Mouse (Mus musculus) hindbrain, embryonic 12.5 days (tissue): ENCODE data around the gene Gpr174. TPM values are rescaled to one million over a fixed set of nuclear protein-coding genes. Genes with fewer than 3 reads are reported as not detected.
"Not testable (repeated sequence)": the region's sequence is repeated elsewhere in the genome, so short reads cannot be mapped to it uniquely, and the experiment has no call there.

Experiments used
- ATAC-seq: fragments of 200-750 bp; cut with Nextera tagmentation; 2 replicates; pipeline ENCODE4 v1.8.0; 2017; ENCODE audit warnings: moderate TSS enrichment; ENCODE audit not compliant: low FRiP score
- H3K27ac ChIP-seq: fragments of 300-500 bp; sonication (generic); 2 replicates; pipeline ENCODE4 v1.5.1; 2016; ENCODE audit warnings: mild to moderate bottlenecking
- H3K27me3 ChIP-seq: fragments of 300-500 bp; sonication (generic); 2 replicates; pipeline ENCODE4 v1.6.1; 2016; ENCODE audit warnings: mild to moderate bottlenecking
- H3K36me3 ChIP-seq: fragments of 300-500 bp; sonication (generic); 2 replicates; pipeline ENCODE4 v1.6.1; 2016; ENCODE audit warnings: mild to moderate bottlenecking
- H3K4me1 ChIP-seq: fragments of 300-500 bp; sonication (generic); 2 replicates; pipeline ENCODE4 v1.6.1; 2016
- H3K4me2 ChIP-seq: fragments of 300-500 bp; sonication (generic); replicated peaks from 2 replicates; pipeline ENCODE4 v1.6.1; 2016; ENCODE audit warnings: mild to moderate bottlenecking
- H3K4me3 ChIP-seq: fragments of 300-500 bp; sonication (generic); 2 replicates; pipeline ENCODE4 v1.5.1; 2016; ENCODE audit warnings: mild to moderate bottlenecking
- H3K9ac ChIP-seq: fragments of 300-500 bp; sonication (generic); 2 replicates; pipeline ENCODE4 v1.6.1; 2016; ENCODE audit warnings: mild to moderate bottlenecking, moderate library complexity
- H3K9me3 ChIP-seq: fragments of 300-500 bp; sonication (generic); replicated peaks from 2 replicates; pipeline ENCODE4 v1.6.1; 2016; ENCODE audit warnings: mild to moderate bottlenecking
- WGBS: fragments of 180-500 bp; shearing (Covaris S2); methylation state at CpG from one replicate; pipeline ENCODE4 v1.1.7; 2016; 5-methylcytosine and 5-hydroxymethylcytosine counted together
- polyA plus RNA-seq: library from polyadenylated mRNA; unstranded; fragments of >200 nt; fragmentation: Nextera tagmentation; extraction: Ambion mirVana; gene quantifications from 2 replicates; pipeline ENCODE4 v1.2.1, GENCODE M21; 2016

The Gpr174 gene
- polyA plus RNA-seq, result not detected in 2 replicates

DNA sequence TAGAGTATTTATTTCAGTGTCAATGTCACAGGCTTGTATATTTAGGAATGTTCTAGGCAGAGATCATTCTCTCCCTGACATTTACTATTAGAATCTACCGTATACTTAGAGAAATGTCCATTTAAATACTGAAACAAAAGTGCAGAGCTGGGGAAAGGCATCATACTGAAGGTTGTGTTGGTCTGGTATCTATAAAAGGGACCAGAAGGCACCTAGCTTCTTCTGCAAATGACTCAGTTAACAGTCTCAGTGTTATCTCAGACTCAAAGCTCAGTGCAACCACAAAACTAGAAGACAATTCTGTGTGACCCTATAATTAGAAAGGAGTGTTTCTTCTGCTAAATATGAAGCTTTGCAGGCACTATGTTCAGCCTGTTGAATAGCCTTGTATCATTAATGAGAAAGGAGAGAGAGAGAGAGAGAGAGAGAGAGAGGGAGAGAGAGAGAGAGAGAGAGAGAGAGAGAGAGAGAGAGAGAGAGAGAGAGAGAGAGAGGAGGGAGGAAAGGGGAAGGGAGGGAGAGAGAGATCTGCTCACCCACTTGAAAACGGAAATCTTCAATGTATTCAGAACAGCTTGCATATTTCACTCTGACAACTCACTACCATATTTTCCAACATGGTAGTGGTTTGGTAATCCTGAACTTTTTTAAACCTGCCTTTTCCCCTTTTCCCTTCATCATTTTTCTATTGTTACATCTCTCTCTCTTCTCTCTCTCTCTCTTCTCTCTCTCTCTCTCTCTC, at the start of gene Gpr174:
Gpr174 (plus strand) TSS at position 393 of the 742 bp plus-strand sequence.
- 77% methylated on average over 2 of the region's 2 CpGs for WGBS
- Histone ChIP-seq H3K4me3 (no peak within 1 kb of the TSS), H3K27ac (no peak within 1 kb of the TSS), H3K9ac (no peak within 1 kb of the TSS), H3K4me2 (no peak within 1 kb of the TSS), H3K36me3 (no peaks in the 10 kb centered on the region), H3K4me1 (no peaks in the 10 kb centered on the region), H3K9me3 (no peaks in the 10 kb centered on the region), H3K27me3 (no peaks in the 10 kb centered on the region)
- ATAC-seq, result no peak

DNA sequence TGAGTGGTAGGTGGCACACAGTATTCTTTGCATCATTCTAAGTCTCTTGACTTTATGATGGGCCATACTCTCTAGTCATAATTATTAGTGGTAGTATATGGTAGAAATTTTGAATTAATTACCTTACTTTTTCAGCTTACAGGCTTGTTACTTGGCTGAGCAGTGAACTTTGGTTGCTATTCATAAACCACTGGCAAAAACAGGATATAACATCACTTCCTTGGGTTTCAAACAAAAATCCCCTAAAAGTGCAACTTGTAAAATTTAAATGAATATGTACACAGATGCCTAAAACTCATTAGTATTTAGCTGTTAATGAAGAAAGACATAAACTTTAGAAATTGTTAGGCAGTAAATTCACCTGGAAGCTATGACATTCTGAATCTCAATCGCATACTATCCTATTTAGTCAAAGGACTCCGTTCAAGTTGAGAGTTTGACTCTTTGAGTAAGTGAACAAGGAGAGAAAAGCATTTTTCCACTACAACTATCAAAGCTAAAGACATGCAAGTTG, 38.0 kb upstream of the Gpr174 start:
- Histone ChIP-seq H3K4me3 (no peak overlapping the region), H3K4me2 (no peak overlapping the region), H3K27ac (no peak overlapping the region), H3K4me1 (no peaks in the 10 kb centered on the region), H3K9ac (no peak overlapping the region), H3K27me3 (no peaks in the 10 kb centered on the region), H3K36me3 (no peaks in the 10 kb centered on the region), H3K9me3 (no peaks in the 10 kb centered on the region)
- ATAC-seq, result no peak
- 93% methylated on average over 2 of the region's 2 CpGs for WGBS

DNA sequence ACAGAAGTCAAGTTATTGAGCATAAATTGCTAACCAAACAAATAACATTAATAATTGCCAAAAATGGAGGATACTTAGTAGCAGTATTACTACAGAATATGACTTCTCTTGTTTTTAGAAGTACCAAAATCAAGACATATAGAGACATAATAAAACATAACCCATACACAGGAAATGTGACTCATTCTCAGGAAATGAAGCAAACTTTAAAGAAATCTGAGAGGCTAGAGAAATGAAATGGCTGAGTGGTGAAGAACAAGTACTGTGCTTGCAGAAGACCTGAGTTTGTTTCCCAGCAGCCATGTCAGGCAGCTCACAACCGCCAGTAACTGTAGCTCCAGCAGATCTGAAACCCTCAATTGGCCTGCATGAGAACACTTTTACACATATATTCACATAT, 30.8 kb upstream of the Gpr174 start:
- Histone ChIP-seq H3K4me1 (no peaks in the 10 kb centered on the region), H3K27me3 (no peaks in the 10 kb centered on the region), H3K36me3 (no peaks in the 10 kb centered on the region), H3K9ac (no peak overlapping the region), H3K27ac (no peak overlapping the region), H3K4me2 (no peak overlapping the region), H3K4me3 (no peak overlapping the region), H3K9me3 (no peaks in the 10 kb centered on the region)
- 71% methylated on average over 1 of the region's 1 CpGs for WGBS
- ATAC-seq, result no peak

DNA sequence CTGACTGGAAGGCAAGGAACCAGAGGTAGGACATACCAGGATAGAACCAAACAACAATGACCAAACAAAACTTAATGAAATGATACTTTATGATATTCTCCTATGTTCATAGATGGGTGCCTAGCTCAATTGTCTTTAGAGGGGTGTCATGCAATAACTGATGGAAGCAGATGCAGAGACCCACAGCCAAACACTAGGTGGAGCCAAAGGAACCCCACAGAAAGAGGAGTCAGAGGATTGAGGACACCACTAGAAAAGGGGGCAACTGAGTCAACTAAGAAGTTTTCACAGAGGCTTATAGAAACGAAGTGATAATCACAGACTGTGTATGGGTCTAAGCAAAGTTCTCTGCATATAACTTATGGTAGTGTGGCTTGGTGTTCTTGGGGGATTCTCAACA, 24.5 kb upstream of the Gpr174 start:
- Histone ChIP-seq H3K27me3 (no peaks in the 10 kb centered on the region), H3K9ac (no peak overlapping the region), H3K4me2 (no peak overlapping the region), H3K9me3 (no peaks in the 10 kb centered on the region), H3K4me1 (no peaks in the 10 kb centered on the region), H3K36me3 (no peaks in the 10 kb centered on the region), H3K27ac (no peak overlapping the region), H3K4me3 (no peak overlapping the region)
- 74% methylated on average over 1 of the region's 1 CpGs for WGBS
- no peak for ATAC-seq

DNA sequence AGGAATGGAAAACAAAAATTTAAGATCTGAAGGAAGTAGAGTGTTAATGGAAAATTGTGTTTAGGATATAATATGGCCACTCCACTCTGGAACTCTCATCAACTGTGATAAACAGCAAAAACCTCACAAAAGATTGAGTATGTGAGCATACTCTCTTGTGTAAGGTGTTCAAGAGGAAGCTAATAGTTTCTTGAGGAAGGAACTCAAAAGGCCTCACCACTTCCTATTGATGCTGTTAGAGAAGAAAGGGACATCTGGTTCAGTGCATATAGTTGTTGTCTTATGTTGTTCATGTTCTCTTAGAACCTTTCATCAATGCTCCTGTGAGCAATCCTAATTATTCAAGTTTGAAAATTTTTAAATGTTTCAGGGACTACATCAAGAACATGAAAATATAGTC, 21.0 kb upstream of the Gpr174 start:
- Histone ChIP-seq H3K4me1 (no peaks in the 10 kb centered on the region), H3K9ac (no peak overlapping the region), H3K4me2 (no peak overlapping the region), H3K36me3 (no peaks in the 10 kb centered on the region), H3K27me3 (no peaks in the 10 kb centered on the region), H3K9me3 (no peaks in the 10 kb centered on the region), H3K4me3 (no peak overlapping the region), H3K27ac (no peak overlapping the region)
- no peak for ATAC-seq

DNA sequence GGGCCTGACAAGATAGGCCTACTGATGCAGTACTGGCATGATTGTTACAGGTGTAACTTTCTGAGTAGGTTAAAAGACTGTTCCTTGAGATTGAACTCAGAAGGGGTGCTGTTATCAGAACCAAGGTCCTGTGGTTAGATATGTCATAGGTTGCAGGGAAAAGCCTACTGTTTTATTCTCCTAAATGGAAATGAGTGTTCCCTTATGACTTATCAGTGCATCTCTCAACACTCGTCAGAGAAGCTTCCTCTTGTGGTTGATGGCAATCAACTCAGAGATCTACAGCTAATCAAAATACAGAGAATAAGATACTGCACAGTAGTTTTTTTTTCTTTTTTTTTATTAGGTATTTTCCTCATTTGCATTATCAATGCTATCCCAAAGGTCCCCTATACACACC, 19.2 kb upstream of the Gpr174 start:
- Histone ChIP-seq H3K4me2 (no peak overlapping the region), H3K36me3 (no peaks in the 10 kb centered on the region), H3K4me1 (no peaks in the 10 kb centered on the region), H3K9ac (no peak overlapping the region), H3K27me3 (no peaks in the 10 kb centered on the region), H3K4me3 (no peak overlapping the region), H3K27ac (no peak overlapping the region), H3K9me3 (no peaks in the 10 kb centered on the region)
- no peak for ATAC-seq
- WGBS, result 73% methylated on average over 1 of the region's 1 CpGs

DNA sequence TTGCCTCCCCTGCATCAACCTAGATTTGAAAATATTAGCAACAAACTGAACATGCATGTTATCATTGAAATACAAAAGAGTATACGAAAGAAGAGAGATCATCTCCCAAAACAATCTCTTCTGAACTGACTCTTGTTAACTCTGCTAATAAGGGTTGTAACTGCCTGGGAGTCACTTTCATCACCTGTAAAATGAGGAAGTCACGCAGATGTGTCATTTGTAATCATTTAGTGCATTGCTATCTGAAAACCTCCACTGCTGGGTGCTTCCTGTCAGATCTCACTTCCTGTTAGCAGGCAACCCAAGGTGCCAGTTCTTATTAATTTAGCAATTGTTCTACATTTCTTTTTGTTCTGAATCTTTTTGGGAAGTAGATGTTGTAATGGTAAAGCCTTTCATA, 5.3 kb upstream of the Gpr174 start:
- no peak for ATAC-seq
- 83% methylated on average over 2 of the region's 2 CpGs for WGBS
- H3K27ac ChIP-seq, result no peak overlapping the region
- no peak overlapping the region for H3K4me3 ChIP-seq
- no peaks in the 10 kb centered on the region for H3K27me3 ChIP-seq
- no peaks in the 10 kb centered on the region for H3K9me3 ChIP-seq
- no peaks in the 10 kb centered on the region for H3K4me1 ChIP-seq
- H3K4me2 ChIP-seq, result no peak overlapping the region
- no peaks in the 10 kb centered on the region for H3K36me3 ChIP-seq
- H3K9ac ChIP-seq, result no peak overlapping the region

DNA sequence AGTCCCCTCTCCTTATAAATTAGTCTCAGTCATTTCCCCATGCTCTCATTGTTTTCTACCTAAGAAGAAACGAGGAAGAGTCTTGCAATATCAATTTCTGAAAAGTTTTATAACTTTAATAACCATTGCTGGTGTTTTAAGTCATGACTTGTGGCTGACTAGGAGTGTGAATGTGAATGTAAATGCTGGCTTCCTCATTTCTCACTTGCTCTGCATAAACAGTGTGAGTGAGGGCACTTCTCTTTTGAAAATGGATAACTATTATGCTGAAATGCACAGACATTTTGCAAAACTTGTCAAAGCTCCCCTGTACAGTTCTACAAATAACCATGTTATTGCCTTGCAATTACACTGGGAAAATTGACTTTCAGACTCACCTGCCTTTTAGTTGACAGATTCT, 8.9 kb downstream of the Gpr174 start:
- ATAC-seq, result no peak
- H3K4me1 ChIP-seq, result no peaks in the 10 kb centered on the region
- no peaks in the 10 kb centered on the region for H3K36me3 ChIP-seq
- WGBS, result 53% methylated on average over 1 of the region's 1 CpGs
- no peaks in the 10 kb centered on the region for H3K27me3 ChIP-seq
- H3K4me3 ChIP-seq, result no peak overlapping the region
- no peaks in the 10 kb centered on the region for H3K9me3 ChIP-seq
- no peak overlapping the region for H3K9ac ChIP-seq
- H3K4me2 ChIP-seq, result no peak overlapping the region
- no peak overlapping the region for H3K27ac ChIP-seq

DNA sequence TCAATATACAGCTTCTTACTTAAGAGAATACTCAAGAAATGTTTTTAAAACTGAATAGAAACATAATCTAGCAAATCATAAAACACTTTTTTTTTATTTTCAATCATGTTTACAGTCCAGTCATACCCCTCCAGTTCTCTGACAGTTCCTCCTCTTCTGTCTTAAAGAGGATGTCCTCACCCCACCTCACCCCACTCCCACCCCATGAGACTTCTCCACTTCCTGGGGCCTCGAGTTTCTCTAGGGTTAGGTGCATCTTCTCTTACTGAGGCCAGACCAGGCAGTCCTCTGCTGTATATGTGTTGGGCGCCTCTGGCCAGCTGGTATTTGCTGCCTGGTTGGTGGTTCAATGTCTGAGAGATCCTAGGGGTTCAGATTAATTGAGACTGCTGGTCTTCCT, 21.9 kb downstream of the Gpr174 start:
- Histone ChIP-seq H3K9ac (no peak overlapping the region), H3K36me3 (no peaks in the 10 kb centered on the region), H3K27ac (no peak overlapping the region), H3K4me2 (no peak overlapping the region), H3K27me3 (no peaks in the 10 kb centered on the region), H3K9me3 (no peaks in the 10 kb centered on the region), H3K4me3 (no peak overlapping the region), H3K4me1 (no peaks in the 10 kb centered on the region)
- 58% methylated on average over 2 of the region's 2 CpGs for WGBS
- no peak for ATAC-seq

DNA sequence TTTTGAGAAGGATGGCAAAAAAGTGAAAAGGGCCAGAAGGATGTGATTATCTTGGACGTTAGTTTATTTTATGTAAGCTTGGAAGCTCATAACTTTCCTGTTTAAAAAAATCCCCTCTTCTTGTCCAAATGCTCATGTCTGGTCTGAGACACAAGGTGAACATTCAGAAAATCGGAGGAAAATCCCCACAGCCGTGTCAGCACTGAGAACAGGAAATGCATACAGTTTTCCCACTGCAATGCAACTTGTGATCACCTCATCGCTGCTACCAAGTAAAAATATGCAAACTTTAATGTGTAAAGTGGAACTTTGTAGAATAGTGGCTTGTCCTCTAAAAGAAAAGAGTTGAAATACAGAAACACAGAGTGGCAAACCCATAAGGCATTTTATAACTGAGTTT, 28.5 kb downstream of the Gpr174 start:
- Histone ChIP-seq H3K4me1 (no peaks in the 10 kb centered on the region), H3K9me3 (no peaks in the 10 kb centered on the region), H3K9ac (no peak overlapping the region), H3K4me3 (no peak overlapping the region), H3K27me3 (no peaks in the 10 kb centered on the region), H3K36me3 (no peaks in the 10 kb centered on the region), H3K4me2 (no peak overlapping the region), H3K27ac (no peak overlapping the region)
- WGBS, result 69% methylated on average over 4 of the region's 4 CpGs
- ATAC-seq, result no peak

DNA sequence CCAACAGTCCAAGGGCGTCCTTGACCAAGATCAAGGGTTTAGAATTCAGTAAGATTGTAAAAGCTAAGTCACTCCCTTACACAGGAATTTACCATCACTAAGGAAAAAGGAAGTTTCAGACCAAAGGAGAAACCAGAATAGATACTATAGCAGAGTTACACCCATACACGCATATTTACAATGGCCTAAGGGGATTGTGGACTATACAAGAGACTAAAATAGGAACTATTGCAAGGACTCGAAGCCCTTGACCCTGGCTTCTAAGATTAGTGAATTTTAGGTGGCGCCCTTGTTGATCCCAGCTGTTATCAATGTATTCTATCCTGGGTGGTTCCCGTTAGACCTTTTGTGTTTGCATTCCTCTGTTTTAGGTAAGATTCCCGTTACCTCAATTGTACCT, 42.2 kb downstream of the Gpr174 start:
- ATAC-seq, H3K4me3 ChIP-seq, H3K4me2 ChIP-seq, H3K9ac ChIP-seq, H3K36me3 ChIP-seq, H3K9me3 ChIP-seq, H3K4me1 ChIP-seq, H3K27ac ChIP-seq, H3K27me3 ChIP-seq: not testable (repeated sequence)
- 87% methylated on average over 6 of the region's 6 CpGs for WGBS

DNA sequence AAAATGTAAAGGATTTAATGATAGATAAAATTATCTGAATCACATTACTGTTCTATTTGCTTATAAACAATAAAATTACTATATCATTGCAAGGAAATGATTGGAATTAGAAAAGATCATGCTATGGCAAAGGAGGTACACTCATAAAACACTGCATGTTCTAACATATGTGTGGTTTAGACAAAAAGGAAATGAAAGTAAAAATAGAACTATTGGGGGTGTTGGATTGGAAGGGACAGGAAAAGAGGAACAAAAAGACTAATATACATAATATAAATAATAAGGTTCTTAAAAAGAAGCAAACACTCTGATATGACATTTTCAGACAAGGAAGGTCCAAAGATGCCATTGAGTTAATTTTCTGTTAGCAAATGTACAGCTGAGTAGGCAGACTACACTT, 43.1 kb downstream of the Gpr174 start:
- Histone ChIP-seq H3K36me3 (no peaks in the 10 kb centered on the region), H3K9me3 (no peaks in the 10 kb centered on the region), H3K9ac (no peak overlapping the region), H3K4me3 (no peak overlapping the region), H3K27me3 (no peaks in the 10 kb centered on the region), H3K4me1 (no peaks in the 10 kb centered on the region), H3K27ac (no peak overlapping the region), H3K4me2 (no peak overlapping the region)
- no peak for ATAC-seq

DNA sequence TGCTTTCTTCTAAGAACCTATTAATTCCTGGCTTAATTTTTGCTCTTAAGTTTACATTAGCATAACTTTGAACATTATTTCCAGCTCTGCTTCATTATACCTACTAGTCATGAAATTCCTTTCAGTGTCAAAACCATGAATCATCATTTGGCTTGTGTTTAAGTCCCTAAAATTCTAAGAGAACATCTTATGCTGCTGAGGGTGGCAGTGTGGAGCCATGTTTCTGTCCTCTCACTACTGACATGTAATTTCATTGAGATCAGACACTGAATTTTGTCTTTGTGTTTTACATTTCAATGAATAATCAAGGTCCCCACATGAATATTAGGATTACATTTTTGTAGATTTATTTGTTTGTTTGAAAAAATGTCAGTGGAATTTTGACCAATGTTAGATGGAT, 50.8 kb downstream of the Gpr174 start:
- Histone ChIP-seq H3K36me3 (no peaks in the 10 kb centered on the region), H3K27me3 (no peaks in the 10 kb centered on the region), H3K9me3 (no peaks in the 10 kb centered on the region), H3K4me1 (no peaks in the 10 kb centered on the region), H3K4me3 (no peak overlapping the region), H3K9ac (no peak overlapping the region), H3K27ac (no peak overlapping the region), H3K4me2 (no peak overlapping the region)
- no peak for ATAC-seq
